Mouse (Mus musculus): ENCODE measurements at regions not wholly inside any gene's neighbourhood (a gene's known extent, or its start where the extent isn't known, plus 50 kb on each side); places are given as distances from the start of the nearest gene placed in this dataset.
"Not testable (repeated sequence)": the region's sequence is repeated elsewhere in the genome, so short reads cannot be mapped to it uniquely, and the experiment has no call there.

- no peak for DNase-seq (ENCODE audit: low read depth, low spot score)
Measured at GRCm38 (mm10) chr3:21728019-21728418, 348.4 kb upstream of the Tbl1xr1 start.

- DNase-seq (ENCODE audit: low read depth, low spot score), result no peak
Measured at GRCm38 (mm10) chr3:21729328-21729727, 347.1 kb upstream of the Tbl1xr1 start.

DNA sequence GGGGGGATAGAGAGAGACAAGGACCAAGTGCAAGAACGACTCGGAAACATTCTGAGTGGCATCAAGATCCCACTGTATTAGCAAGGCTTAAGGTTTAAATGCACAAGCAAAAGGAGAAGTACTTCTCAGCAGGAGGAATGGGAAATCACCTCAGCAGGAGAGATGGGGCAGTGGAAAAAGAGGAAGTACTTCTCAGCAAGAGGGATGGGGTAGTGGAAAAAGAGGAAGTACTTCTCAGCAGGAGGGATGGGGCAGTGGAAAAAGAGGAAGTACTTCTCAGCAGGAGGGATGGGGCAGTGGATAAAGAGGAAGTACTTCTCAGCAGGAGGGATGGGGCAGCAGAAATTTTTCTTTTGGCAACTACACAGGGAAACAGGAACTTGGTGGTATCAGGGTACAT is 340.8 kb upstream of the Tbl1xr1 start:
- DNase-seq (ENCODE audit: low read depth, low spot score), result not testable (repeated sequence)

DNA sequence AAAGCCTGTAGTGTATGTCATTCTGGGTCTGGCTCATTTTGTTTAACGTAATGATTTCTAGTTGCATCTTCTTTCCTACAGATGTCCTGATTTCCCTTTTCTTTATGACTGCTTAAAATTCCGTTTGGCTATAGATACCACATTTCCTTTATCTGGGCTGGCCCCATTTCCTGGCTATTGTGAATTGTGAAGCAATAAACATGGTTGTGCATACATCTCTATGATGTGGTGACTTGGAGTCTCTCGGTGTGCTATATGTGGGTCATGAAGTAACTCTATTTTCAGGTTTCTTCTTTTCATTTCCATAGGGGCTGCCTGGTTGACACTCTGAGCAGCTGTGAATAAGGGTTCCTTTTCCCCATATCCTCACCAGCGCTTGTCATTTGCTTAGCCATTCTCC is 336.7 kb upstream of the Tbl1xr1 start:
- no peak for DNase-seq (ENCODE audit: low read depth, low spot score)

- no peak for DNase-seq (ENCODE audit: low read depth, low spot score)
Measured at GRCm38 (mm10) chr3:21744107-21744506, 332.3 kb upstream of the Tbl1xr1 start.

DNA sequence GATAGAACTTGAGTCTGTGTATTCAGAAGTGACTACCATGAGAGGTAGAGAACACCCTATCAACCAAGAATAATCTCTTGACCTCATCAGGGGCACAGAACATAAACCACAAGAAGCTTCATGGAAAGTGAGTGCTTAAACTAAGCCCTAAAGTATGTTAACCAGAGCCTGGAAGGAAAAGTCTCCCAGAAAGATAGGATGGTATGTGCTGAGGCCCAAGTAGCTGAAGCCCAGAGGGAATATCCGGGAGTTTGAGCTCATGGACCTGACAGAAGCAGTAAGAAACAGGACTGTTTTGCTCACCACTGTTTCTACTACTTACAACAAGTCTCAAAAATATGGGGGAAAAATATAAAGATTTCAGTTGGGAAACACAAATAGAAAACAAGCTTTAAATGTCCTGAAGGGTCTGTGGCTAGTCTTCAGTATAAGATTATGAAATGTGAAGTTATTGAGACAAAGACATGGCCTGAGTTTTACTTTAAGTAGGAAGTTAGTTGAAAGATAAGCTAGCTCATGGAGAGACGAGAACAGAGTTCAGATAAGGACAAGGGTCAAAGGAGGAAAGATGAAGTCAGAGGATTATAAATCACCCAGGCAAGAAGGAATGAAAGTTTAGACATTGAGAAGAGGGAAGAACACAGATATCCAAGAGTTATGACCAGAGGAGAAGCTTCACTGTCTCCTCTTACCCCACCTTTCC is 315.8 kb upstream of the Tbl1xr1 start:
- DNase-seq (ENCODE audit: low read depth, low spot score), result no peak

DNA sequence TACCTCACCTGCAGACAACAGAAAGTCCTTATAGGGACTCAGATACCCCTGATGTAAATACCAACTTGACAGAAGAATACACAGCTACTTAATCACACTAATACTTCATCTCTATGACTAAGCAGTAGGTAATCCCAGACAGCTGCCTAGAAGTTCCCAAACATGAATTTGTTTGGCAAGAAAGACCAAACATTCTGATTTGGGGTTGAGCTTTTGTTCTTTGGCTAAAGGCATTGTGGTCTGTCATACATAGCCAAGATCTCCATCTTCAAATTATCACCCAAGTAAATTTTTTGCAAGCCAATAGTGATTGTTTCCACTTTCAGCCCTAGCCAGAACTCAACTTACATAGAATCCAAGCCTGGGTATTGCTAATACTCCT is 315.2 kb upstream of the Tbl1xr1 start:
- no peak for DNase-seq (ENCODE audit: low read depth, low spot score)

GRCm38 (mm10) chr3:21761909-21762308 is 314.5 kb upstream of the Tbl1xr1 start:
- DNase-seq (ENCODE audit: low read depth, low spot score), result no peak

DNA sequence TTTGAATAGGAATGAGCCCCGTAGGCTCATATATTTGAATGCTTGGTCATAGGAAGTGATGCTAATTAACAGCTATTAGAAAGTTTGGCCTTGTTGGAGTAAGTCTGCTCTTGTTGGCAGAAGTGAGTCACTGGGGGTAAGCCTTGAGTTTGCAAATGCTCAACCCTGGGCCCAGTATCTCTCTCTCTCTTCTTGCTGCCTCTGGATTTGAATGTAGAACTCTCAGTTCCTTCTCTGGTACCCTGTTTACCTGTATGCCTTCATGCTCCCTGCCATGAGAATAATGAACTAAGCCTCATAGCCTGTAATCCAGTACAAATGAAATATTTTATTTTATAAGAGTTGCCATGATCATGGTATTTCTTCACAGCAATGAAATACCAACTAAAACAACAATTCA is 308.4 kb upstream of the Tbl1xr1 start:
- no peak for DNase-seq (ENCODE audit: low read depth, low spot score)

DNA sequence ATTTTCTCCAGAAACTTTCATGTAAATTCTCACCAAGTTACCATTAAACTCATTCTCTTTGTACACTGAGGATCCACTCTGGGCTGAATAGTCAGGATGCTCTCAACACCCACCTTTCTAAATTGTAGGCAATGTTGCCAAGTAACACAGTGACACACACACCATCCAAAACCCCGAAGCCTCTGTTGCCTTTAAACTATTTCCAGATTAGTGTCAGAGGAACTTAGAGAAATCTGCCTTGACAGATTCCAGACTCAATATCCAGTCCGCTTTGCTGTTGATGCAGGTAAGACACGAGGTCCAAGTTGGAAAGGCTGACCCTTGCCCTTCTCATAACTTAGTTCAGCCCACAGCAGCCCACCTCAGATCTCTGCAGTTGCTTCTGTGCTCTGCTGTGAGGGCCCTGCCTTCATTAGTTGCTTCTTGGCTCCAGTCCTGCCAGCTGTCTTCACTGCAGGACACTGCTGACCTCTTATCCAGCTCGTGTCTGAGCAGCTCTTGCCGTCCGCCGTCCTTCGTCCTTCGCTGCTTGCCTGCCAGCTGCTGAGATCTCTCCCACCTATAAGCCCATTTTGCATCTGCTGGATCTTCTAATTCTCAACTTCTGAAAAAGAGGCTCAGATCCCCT is 306.4 kb upstream of the Tbl1xr1 start:
- DNase-seq (ENCODE audit: low read depth, low spot score), result no peak

GRCm38 (mm10) chr3:21771752-21772298 is 304.6 kb upstream of the Tbl1xr1 start:
- DNase-seq (ENCODE audit: low read depth, low spot score), result no peak

DNA sequence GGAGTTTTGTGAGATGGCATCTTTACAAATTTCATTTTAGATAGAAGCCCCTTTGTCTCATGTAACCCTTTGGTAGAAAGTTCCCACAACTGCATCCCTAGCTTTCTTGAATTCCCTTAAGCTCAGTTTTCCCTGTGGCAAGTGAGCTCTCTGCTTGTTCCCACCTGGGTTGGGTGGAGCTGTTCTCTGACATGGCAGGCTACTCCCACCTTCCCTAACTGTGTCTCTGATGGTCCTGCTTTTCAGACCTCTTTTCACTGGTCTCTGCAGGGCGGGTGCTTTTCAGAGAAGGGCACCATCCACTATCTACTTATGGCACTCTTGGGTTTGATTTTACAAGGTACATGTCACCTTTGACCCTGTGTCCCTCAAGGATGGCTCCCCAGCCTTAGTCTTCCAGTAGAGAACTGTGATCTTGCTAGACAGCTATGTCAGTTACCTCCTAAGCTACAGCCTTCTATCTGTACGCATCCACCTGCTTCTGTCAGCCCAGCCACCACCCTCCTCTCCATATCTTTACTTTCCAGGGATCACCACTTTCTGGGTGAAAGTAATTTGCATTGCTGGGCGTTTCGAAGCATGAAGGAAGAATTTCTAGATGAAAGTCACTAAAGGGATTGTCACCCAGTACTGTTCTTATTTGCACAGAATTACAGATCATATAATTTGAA is 302.1 kb upstream of the Tbl1xr1 start:
- peak; percentile 16 for DNase-seq (ENCODE audit: low read depth, low spot score)

DNA sequence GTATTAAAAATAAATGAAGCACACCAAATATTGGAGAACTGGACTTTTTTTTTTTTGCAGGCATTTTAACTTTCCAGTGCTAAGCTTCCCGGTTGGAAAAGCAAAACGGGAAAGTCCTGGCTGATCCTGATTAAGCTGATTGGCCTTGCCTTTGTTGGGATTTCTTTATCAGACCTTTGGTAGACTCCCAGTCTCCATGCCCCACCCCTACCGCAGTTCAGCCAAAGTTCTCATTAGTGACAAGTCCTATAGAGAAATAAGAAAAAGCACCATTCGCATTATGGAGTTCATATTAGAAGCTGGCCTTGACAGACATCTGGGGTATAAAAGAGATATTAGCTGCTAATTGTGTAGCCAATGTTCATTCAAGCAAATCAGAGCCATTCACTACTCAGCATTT is 297.7 kb upstream of the Tbl1xr1 start:
- no peak for DNase-seq (ENCODE audit: low read depth, low spot score)

GRCm38 (mm10) chr3:21791983-21792631 is 284.3 kb upstream of the Tbl1xr1 start:
- DNase-seq (ENCODE audit: low read depth, low spot score), result no peak

DNA sequence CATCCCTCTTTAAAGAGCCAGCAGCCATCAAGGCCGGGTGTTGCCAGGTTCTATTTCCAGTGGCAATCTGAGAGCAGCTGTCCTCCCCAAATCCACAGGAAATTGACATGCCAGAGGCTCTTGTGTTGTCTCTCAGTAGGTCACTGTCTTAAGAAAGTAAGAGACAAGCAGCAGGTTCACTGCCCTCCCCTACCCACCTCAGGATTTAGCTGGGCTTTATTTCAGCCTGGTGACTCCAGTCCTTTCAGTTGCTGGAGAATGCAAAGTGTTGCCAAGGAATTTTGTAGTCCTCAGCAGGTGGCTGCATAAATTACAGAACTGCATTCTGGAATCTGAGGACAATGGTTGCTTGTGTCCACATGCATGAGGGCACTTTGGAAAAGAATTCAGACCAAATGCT is 278.3 kb upstream of the Tbl1xr1 start:
- no peak for DNase-seq (ENCODE audit: low read depth, low spot score)

GRCm38 (mm10) chr3:21803886-21804285 is 272.6 kb upstream of the Tbl1xr1 start:
- DNase-seq (ENCODE audit: low read depth, low spot score), result not testable (repeated sequence)

GRCm38 (mm10) chr3:21806494-21807157 is 269.8 kb upstream of the Tbl1xr1 start:
- no peak for DNase-seq (ENCODE audit: low read depth, low spot score)

GRCm38 (mm10) chr3:21808539-21808938 is 267.9 kb upstream of the Tbl1xr1 start:
- DNase-seq (ENCODE audit: low read depth, low spot score), result no peak

- DNase-seq (ENCODE audit: low read depth, low spot score), result no peak
Measured at GRCm38 (mm10) chr3:21809769-21810470, 266.5 kb upstream of the Tbl1xr1 start.

DNA sequence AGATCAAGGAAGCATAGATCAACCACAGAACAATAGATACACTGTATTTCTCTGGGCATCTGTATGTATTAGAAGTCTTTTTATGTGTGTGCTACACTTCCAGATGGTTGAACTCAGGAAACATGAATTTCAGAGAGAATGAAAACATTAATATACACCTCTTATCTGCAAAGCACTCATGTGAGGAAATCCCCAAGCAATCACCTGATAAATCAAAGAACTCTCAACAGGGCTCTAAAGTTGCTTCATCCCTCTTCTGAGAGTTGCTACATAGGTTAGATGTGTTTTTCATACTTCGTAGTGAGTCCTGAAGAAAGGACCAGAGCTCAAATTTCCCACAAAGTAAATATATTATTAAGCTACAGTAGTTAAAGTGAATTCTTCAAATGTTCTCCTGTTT is 263.1 kb upstream of the Tbl1xr1 start:
- DNase-seq (ENCODE audit: low read depth, low spot score), result no peak
